Mouse (Mus musculus): Measurements from ENCODE around the gene Magi1. TPM values are rescaled to one million over a fixed set of nuclear protein-coding genes. Genes with fewer than 3 reads are reported as not detected.

Gene Magi1
- polyA plus RNA-seq, 1 experiment, result 1.3 TPM

GRCm38 (mm10) chr6:94287387-94287786 is 3.7 kb upstream of the Magi1 start:
- TF ChIP-seq CTCF (IDR thresholded peaks at IDR 0.05; ENCODE audit: control insufficient read depth, insufficient read depth, low read length), result no peak
- no peak for TF ChIP-seq POLR2A (IDR thresholded peaks at IDR 0.05; ENCODE audit: borderline replicate concordance, control insufficient read depth, low read depth, low read length)
- Histone ChIP-seq H3K4me3 (replicated peaks; ENCODE audit: control insufficient read depth, low read depth, low read length) (no peak overlapping the region), H3K4me1 (ENCODE audit: control insufficient read depth, insufficient read depth, low read length) (no peaks in the 10 kb centered on the region)

GRCm38 (mm10) chr6:94286555-94286954 is 2.8 kb upstream of the Magi1 start:
- TF ChIP-seq CTCF (IDR thresholded peaks at IDR 0.05; ENCODE audit: control insufficient read depth, insufficient read depth, low read length) (no peak), POLR2A (IDR thresholded peaks at IDR 0.05; ENCODE audit: borderline replicate concordance, control insufficient read depth, low read depth, low read length) (no peak)
- no peak overlapping the region for H3K27ac ChIP-seq (ENCODE audit: control insufficient read depth, insufficient read depth, low read depth, low read length, poor library complexity)
- 71% methylated on average over 2 of the region's 2 CpGs for WGBS

More at GRCm38 (mm10) chr6:94287387-94287786, 3.7 kb upstream of the Magi1 start:
- H3K27ac ChIP-seq (ENCODE audit: control insufficient read depth, insufficient read depth, low read depth, low read length, poor library complexity), result no peak overlapping the region

GRCm38 (mm10) chr6:94284089-94284825 is 540 bp upstream of the Magi1 start:
- WGBS, result 2% methylated on average over 44 of the region's 44 CpGs
- Histone ChIP-seq H3K4me3 (replicated peaks; ENCODE audit: control insufficient read depth, low read depth, low read length) (peak overlapping the region; percentile 22), H3K27ac (ENCODE audit: control insufficient read depth, insufficient read depth, low read depth, low read length, poor library complexity) (no peak overlapping the region; the same call in 1 of the 2 replicates), H3K4me1 (ENCODE audit: control insufficient read depth, insufficient read depth, low read length) (no peaks in the 10 kb centered on the region)
- TF ChIP-seq CTCF (IDR thresholded peaks at IDR 0.05; ENCODE audit: control insufficient read depth, insufficient read depth, low read length), result no peak
- TF ChIP-seq POLR2A (IDR thresholded peaks at IDR 0.05; ENCODE audit: borderline replicate concordance, control insufficient read depth, low read depth, low read length), result no peak

More at GRCm38 (mm10) chr6:94286555-94286954, 2.8 kb upstream of the Magi1 start:
- H3K4me1 ChIP-seq (ENCODE audit: control insufficient read depth, insufficient read depth, low read length), result no peaks in the 10 kb centered on the region
- no peak overlapping the region for H3K4me3 ChIP-seq (replicated peaks; ENCODE audit: control insufficient read depth, low read depth, low read length)

- H3K27ac ChIP-seq (ENCODE audit: control insufficient read depth, insufficient read depth, low read depth, low read length, poor library complexity), result no peak overlapping the region
These were observed 1.1 kb downstream of the Magi1 start for GRCm38 (mm10) chr6:94282301-94283241.

GRCm38 (mm10) chr6:94281606-94282280 is 2.0 kb downstream of the Magi1 start:
- Histone ChIP-seq H3K27ac (ENCODE audit: control insufficient read depth, insufficient read depth, low read depth, low read length, poor library complexity) (no peak overlapping the region), H3K4me3 (replicated peaks; ENCODE audit: control insufficient read depth, low read depth, low read length) (no peak overlapping the region), H3K4me1 (ENCODE audit: control insufficient read depth, insufficient read depth, low read length) (no peaks in the 10 kb centered on the region)
- 36% methylated on average over 17 of the region's 17 CpGs for WGBS
- no peak for TF ChIP-seq CTCF (IDR thresholded peaks at IDR 0.05; ENCODE audit: control insufficient read depth, insufficient read depth, low read length)
- TF ChIP-seq POLR2A (IDR thresholded peaks at IDR 0.05; ENCODE audit: borderline replicate concordance, control insufficient read depth, low read depth, low read length), result no peak

More at GRCm38 (mm10) chr6:94282301-94283241, 1.1 kb downstream of the Magi1 start:
- Histone ChIP-seq H3K4me1 (ENCODE audit: control insufficient read depth, insufficient read depth, low read length) (no peaks in the 10 kb centered on the region), H3K4me3 (replicated peaks; ENCODE audit: control insufficient read depth, low read depth, low read length) (peak overlapping the region; percentile 7)
- 3% methylated on average over 55 of the region's 55 CpGs for WGBS
- TF ChIP-seq POLR2A (IDR thresholded peaks at IDR 0.05; ENCODE audit: borderline replicate concordance, control insufficient read depth, low read depth, low read length), result peak; percentile 13; the same call in 1 of the 2 replicates
- TF ChIP-seq CTCF (IDR thresholded peaks at IDR 0.05; ENCODE audit: control insufficient read depth, insufficient read depth, low read length), result no peak

GRCm38 (mm10) chr6:94273941-94274340 is 9.8 kb downstream of the Magi1 start:
- WGBS, result 65% methylated on average over 3 of the region's 3 CpGs
- H3K27ac ChIP-seq (ENCODE audit: control insufficient read depth, insufficient read depth, low read depth, low read length, poor library complexity), result no peak overlapping the region
- no peak overlapping the region for H3K4me3 ChIP-seq (replicated peaks; ENCODE audit: control insufficient read depth, low read depth, low read length)
- no peaks in the 10 kb centered on the region for H3K4me1 ChIP-seq (ENCODE audit: control insufficient read depth, insufficient read depth, low read length)
- no peak for TF ChIP-seq CTCF (IDR thresholded peaks at IDR 0.05; ENCODE audit: control insufficient read depth, insufficient read depth, low read length)
- TF ChIP-seq POLR2A (IDR thresholded peaks at IDR 0.05; ENCODE audit: borderline replicate concordance, control insufficient read depth, low read depth, low read length), result no peak

GRCm38 (mm10) chr6:94270001-94270400 is 13.7 kb downstream of the Magi1 start:
- H3K4me1 ChIP-seq (ENCODE audit: control insufficient read depth, insufficient read depth, low read length), result no peaks in the 10 kb centered on the region
- no peak overlapping the region for H3K4me3 ChIP-seq (replicated peaks; ENCODE audit: control insufficient read depth, low read depth, low read length)
- TF ChIP-seq POLR2A (IDR thresholded peaks at IDR 0.05; ENCODE audit: borderline replicate concordance, control insufficient read depth, low read depth, low read length), result no peak
- TF ChIP-seq CTCF (IDR thresholded peaks at IDR 0.05; ENCODE audit: control insufficient read depth, insufficient read depth, low read length), result no peak
- H3K27ac ChIP-seq (ENCODE audit: control insufficient read depth, insufficient read depth, low read depth, low read length, poor library complexity), result no peak overlapping the region
- WGBS, result 77% methylated on average over 5 of the region's 5 CpGs

Measured in bone marrow, adult 2 months (tissue).